Mouse (Mus musculus) heart, embryonic 12.5 days (tissue): Measurements from ENCODE around the gene Ubap1l. TPM values are rescaled to one million over a fixed set of nuclear protein-coding genes. Genes with fewer than 3 reads are reported as not detected.

Source experiments
- ATAC-seq: fragments of 200-750 bp; cut with Nextera tagmentation; 2 replicates; pipeline ENCODE4 v1.8.0; 2017; ENCODE audit warnings: moderate TSS enrichment, moderate library complexity; ENCODE audit not compliant: insufficient number of reproducible peaks, low FRiP score
- H3K27ac ChIP-seq: fragments of 300-500 bp; sonication (generic); 2 replicates; pipeline ENCODE4 v1.5.1; 2016; ENCODE audit warnings: mild to moderate bottlenecking, moderate library complexity; ENCODE audit not compliant: poor library complexity, severe bottlenecking
- H3K27me3 ChIP-seq: fragments of 300-500 bp; sonication (generic); replicated peaks from 2 replicates; pipeline ENCODE4 v1.6.1; 2016; ENCODE audit warnings: mild to moderate bottlenecking, moderate library complexity
- H3K36me3 ChIP-seq: fragments of 300-500 bp; sonication (generic); 2 replicates; pipeline ENCODE4 v1.6.1; 2016; ENCODE audit warnings: mild to moderate bottlenecking, moderate library complexity
- H3K4me1 ChIP-seq: fragments of 300-500 bp; sonication (generic); replicated peaks from 2 replicates; pipeline ENCODE4 v1.6.1; 2016; ENCODE audit warnings: mild to moderate bottlenecking
- H3K4me2 ChIP-seq: fragments of 300-500 bp; sonication (generic); 2 replicates; pipeline ENCODE4 v1.6.1; 2016; ENCODE audit warnings: mild to moderate bottlenecking, moderate library complexity
- H3K4me3 ChIP-seq: fragments of 300-500 bp; sonication (generic); 2 replicates; pipeline ENCODE4 v1.5.1; 2016; ENCODE audit warnings: mild to moderate bottlenecking
- H3K9ac ChIP-seq: fragments of 300-500 bp; sonication (generic); 2 replicates; pipeline ENCODE4 v1.6.1; 2016; ENCODE audit warnings: mild to moderate bottlenecking, moderate library complexity
- H3K9me3 ChIP-seq: fragments of 300-500 bp; sonication (generic); replicated peaks from 2 replicates; pipeline ENCODE4 v1.6.1; 2016; ENCODE audit warnings: mild to moderate bottlenecking, moderate library complexity
- WGBS: fragments of 180-500 bp; shearing (Covaris S2); methylation state at CpG from one replicate; pipeline ENCODE4 v1.1.7; 2016; 5-methylcytosine and 5-hydroxymethylcytosine counted together
- polyA plus RNA-seq: library from polyadenylated mRNA; unstranded; fragments of >200 nt; fragmentation: Nextera tagmentation; extraction: Ambion mirVana; gene quantifications from 2 replicates; pipeline ENCODE4 v1.2.1, GENCODE M21; 2016

Ubap1l gene
- polyA plus RNA-seq, 1 experiment from 2014 or later, result 0.11 TPM

DNA sequence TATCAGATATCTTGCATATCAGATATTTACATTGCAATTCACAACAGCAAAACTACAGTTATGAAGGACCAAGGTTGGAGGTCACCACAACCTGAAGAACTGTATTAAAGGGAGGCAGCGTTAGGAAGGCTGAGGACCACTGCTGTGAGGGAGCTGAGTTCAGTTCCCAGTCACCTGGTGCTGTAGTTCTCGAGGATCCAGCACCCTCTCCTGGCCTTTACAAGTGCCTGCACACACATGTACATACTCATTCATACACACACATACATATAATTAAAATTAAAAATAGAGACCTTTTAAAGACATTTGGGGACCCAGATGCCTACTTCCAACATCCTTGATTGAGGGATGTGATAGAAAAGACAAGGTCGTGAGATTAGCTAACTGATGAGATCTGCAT, 58.8 kb downstream of the Ubap1l start:
- ATAC-seq, result no peak

DNA sequence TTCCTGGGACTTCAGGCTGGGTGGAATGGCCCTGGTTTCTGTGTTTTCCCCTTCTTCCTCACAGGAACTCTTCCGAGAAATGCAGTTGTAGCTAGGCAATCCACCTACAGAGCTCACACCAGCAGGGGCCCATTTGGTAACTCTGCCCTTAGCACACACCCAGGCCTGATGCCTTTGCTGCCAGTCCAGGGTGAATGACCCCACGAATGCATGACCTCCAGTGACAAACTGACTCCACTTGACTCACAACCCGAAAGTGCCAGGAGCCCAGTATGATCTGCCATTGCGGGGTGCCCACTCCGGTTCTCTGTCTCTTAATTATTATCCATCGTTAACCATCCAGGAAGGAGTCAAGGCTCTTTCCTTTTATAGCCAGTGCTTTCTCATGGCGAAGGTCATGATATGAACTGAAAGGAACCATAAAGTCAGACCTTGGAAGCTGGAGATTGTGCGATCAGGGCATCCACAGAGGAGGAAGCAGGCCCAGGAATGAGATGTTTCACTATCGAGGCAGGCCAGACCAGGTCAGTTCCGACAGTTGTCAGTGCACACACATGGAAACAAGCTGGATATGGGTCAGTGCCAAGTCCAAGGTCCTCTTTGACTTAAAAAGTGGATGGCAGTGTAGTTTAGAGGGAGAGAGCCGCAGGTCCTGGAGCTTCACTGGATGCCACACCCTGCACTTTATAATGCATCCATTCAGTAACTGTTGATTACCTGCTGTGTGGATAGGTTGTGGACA, 62.1 kb downstream of the Ubap1l start, which contains the start of gene Slc51b:
Gene Slc51b, minus strand, starts transcription at position 196 of the 742 bp plus-strand sequence.
- 76% methylated on average over 11 of the region's 11 CpGs for WGBS
- Histone ChIP-seq H3K4me3 (no peak within 1 kb of the TSS), H3K9ac (no peak within 1 kb of the TSS), H3K9me3 (no peaks in the 10 kb centered on the region), H3K27me3 (no peaks in the 10 kb centered on the region), H3K27ac (no peak within 1 kb of the TSS), H3K4me2 (no peak within 1 kb of the TSS), H3K4me1 (no peaks in the 10 kb centered on the region), H3K36me3 (no peaks in the 10 kb centered on the region)
- ATAC-seq, result no peak

More for the DNA sequence above, 58.8 kb downstream of the Ubap1l start:
- Histone ChIP-seq H3K27ac (no peak overlapping the region), H3K4me2 (no peak overlapping the region), H3K4me1 (no peaks in the 10 kb centered on the region), H3K27me3 (no peaks in the 10 kb centered on the region), H3K4me3 (no peak overlapping the region), H3K9me3 (no peaks in the 10 kb centered on the region), H3K36me3 (no peaks in the 10 kb centered on the region), H3K9ac (no peak overlapping the region)
- WGBS, result 68% methylated on average over 3 of the region's 3 CpGs

DNA sequence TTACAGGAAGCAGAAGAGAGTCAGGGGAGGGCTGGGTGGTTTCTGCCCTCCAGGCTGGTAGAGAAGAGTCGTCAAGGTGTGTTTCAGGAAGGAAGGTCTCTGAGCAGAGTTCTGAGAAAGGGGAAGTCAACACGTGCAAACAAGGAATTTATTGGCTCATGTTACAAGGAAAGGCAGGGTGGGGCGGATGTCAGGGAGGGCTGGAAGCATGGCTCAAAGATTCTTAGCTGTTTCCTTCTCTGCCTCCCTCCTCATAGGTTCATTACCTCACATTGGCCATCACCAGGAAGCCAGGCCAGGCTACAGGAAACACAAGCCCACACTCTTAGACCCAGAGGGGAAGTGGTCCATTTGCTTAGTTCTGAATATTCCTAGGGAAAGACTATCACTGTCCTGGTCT, 63.6 kb downstream of the Ubap1l start:
- no peak overlapping the region for H3K4me2 ChIP-seq
- no peak overlapping the region for H3K4me3 ChIP-seq
- no peak for ATAC-seq
- no peak overlapping the region for H3K27ac ChIP-seq
- no peaks in the 10 kb centered on the region for H3K9me3 ChIP-seq
- no peaks in the 10 kb centered on the region for H3K27me3 ChIP-seq
- 30% methylated on average over 3 of the region's 3 CpGs for WGBS
- H3K36me3 ChIP-seq, result no peaks in the 10 kb centered on the region
- H3K9ac ChIP-seq, result no peak overlapping the region
- no peaks in the 10 kb centered on the region for H3K4me1 ChIP-seq

DNA sequence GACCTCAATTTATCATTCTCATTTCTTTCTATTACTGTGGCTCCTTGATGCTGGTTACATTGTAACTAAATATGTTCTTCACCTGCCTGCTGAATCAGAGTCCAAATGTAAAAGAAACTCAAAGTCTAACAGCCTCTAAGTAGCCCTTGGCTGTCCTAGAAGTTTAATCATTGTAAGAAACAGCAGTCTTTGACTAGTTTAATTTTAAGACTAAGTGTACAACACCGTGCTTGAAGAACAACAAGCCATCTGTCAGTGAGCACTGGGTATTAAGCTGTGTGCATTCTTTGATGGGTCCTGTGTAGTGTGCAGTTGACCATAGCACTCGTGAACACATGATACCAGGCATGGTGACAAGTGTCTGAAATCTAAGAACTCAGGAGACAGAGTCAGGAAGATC, 66.7 kb downstream of the Ubap1l start:
- Histone ChIP-seq H3K36me3 (no peaks in the 10 kb centered on the region), H3K9me3 (no peaks in the 10 kb centered on the region), H3K9ac (no peak overlapping the region), H3K27ac (no peak overlapping the region), H3K4me2 (no peak overlapping the region), H3K27me3 (no peaks in the 10 kb centered on the region), H3K4me1 (no peaks in the 10 kb centered on the region), H3K4me3 (no peak overlapping the region)
- 64% methylated on average over 2 of the region's 2 CpGs for WGBS
- no peak for ATAC-seq

DNA sequence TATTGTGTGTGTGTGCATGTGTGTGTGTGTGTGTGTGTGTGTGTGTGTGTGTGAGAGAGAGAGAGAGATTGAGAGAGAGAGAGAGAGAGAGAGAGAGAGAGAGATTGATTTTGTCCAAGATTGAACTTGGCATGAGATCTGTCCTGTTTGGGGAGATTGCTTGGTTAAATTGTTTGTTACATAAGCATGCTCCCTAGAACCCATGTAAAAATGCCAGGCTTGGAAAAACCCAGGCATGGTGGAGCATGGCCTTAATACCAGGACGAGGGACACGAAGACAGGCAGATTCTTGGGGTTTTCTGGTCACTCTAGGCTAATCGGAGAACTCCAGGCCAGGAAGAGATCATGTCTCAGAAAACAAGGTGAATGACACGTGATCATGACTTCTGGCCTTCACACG, 67.2 kb downstream of the Ubap1l start:
- H3K9ac ChIP-seq, result no peak overlapping the region
- H3K36me3 ChIP-seq, result no peaks in the 10 kb centered on the region
- H3K4me3 ChIP-seq, result no peak overlapping the region
- no peak for ATAC-seq
- H3K4me1 ChIP-seq, result no peaks in the 10 kb centered on the region
- WGBS, result 81% methylated on average over 5 of the region's 5 CpGs
- no peaks in the 10 kb centered on the region for H3K9me3 ChIP-seq
- no peaks in the 10 kb centered on the region for H3K27me3 ChIP-seq
- no peak overlapping the region for H3K27ac ChIP-seq
- no peak overlapping the region for H3K4me2 ChIP-seq

Other genes starting within 250 kb of the Ubap1l start
- gene Igdcc3, start 219.9 kb upstream of the Ubap1l start, polyA plus RNA-seq, result 4.8 and 5.5 TPM in 2 replicates
- gene Parp16, start 165.7 kb upstream of the Ubap1l start, polyA plus RNA-seq, result 5.0 and 5.8 TPM in 2 replicates
- gene Cilp, start 95.9 kb upstream of the Ubap1l start, polyA plus RNA-seq, result 0.17 TPM in 1 of 2 replicates, not detected in the other
- gene Clpx, start 66.8 kb upstream of the Ubap1l start, polyA plus RNA-seq, result 44.6 and 45.2 TPM in 2 replicates
- gene Pdcd7, start 14.9 kb upstream of the Ubap1l start, polyA plus RNA-seq, result 9.5 and 9.9 TPM in 2 replicates
- gene Kbtbd13, start 30.6 kb downstream of the Ubap1l start, polyA plus RNA-seq, result 2.0 and 2.8 TPM in 2 replicates
- 3.0 and 3.7 TPM in 2 replicates for gene Rasl12, start 37.5 kb downstream of the Ubap1l start, polyA plus RNA-seq
- gene Slc51b, start 61.9 kb downstream of the Ubap1l start, polyA plus RNA-seq, result not detected in 2 replicates
- 17.5 and 17.9 TPM in 2 replicates for gene Mtfmt, start 74.7 kb downstream of the Ubap1l start, polyA plus RNA-seq
- 61.3 and 62.9 TPM in 2 replicates for gene Spg21, start 99.9 kb downstream of the Ubap1l start, polyA plus RNA-seq
- not detected in 2 replicates for gene Ankdd1a, start 159.2 kb downstream of the Ubap1l start, polyA plus RNA-seq
- gene Plekho2, start 219.0 kb downstream of the Ubap1l start, polyA plus RNA-seq, result 14.0 and 14.9 TPM in 2 replicates
- 12.4 and 14.4 TPM in 2 replicates for gene Pif1, start 226.1 kb downstream of the Ubap1l start, polyA plus RNA-seq